Mouse (Mus musculus): ENCODE data around the gene Ptgfrn. TPM values are rescaled to one million over a fixed set of nuclear protein-coding genes. Genes with fewer than 3 reads are reported as not detected.

Ptgfrn gene
- polyA plus RNA-seq (2012; rRNA removed): 15.9 and 18.6 TPM in 2 replicates

GRCm38 (mm10) chr3:101110043-101110837 lies at the start of gene Ptgfrn:
Gene Ptgfrn (minus strand): TSS chr3:101110278.

DNA sequence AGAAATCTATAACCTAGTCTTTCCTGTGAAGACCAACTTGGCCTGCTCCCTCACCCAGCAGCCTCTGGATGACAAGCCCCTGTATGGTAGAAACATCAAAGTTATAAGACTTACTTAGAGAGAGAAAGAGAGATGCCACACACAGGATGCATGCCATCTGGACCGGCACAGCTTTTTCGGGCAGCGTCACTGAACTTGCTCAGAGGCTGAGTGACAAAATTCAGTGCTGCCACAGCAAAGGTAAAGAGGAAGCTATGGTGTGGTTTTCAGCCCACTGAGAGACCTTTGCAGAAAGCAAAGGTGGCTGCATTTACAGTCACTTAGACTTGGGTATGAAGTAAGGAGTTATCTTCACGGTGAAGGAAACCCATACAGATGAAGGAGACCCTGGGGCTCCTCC lies 80.7 kb downstream of the Ptgfrn start, which contains the start of gene Cd101:
Gene Cd101 (minus strand): TSS at position 218 of the 400 bp plus-strand sequence.

Other genes starting within 250 kb of the Ptgfrn start
- 12.2 and 13.0 TPM in 2 replicates for gene Trim45, start 188.1 kb downstream of the Ptgfrn start, polyA plus RNA-seq (2012; rRNA removed)
- 2.8 and 3.3 TPM in 2 replicates for gene Ttf2, start 140.6 kb downstream of the Ptgfrn start, polyA plus RNA-seq (2012; rRNA removed)
- gene Cd101, start 80.7 kb downstream of the Ptgfrn start, polyA plus RNA-seq (2012; rRNA removed): 0.07 and 0.08 TPM in 2 replicates
- gene Cd2, start 177.7 kb upstream of the Ptgfrn start, polyA plus RNA-seq (2012; rRNA removed): 0.27 and 0.28 TPM in 2 replicates